Mouse (Mus musculus) CH12.LX (cell line): ENCODE measurements around the gene Phrf1.

Source experiments
- CTCF ChIP-seq, 2 experiments: IDR thresholded peaks in 1 of 2; conservative IDR thresholded peaks in 1 of 2; 2 replicates each; pipeline ENCODE4 v1.5.1; 2011 to 2012; ENCODE audit warnings: low read depth in 2 of 2, low read length in 2 of 2, improper control_type of control experiment in 1 of 2, inconsistent platforms in 1 of 2, mild to moderate bottlenecking in 1 of 2, moderate library complexity in 1 of 2
- EP300 ChIP-seq: IDR thresholded peaks from 2 replicates; pipeline ENCODE4 v1.6.1; 2011; ENCODE audit warnings: low read length, improper control_type of control experiment
- ETS1 ChIP-seq: conservative IDR thresholded peaks from 2 replicates; pipeline ENCODE4 v1.6.1; 2012; ENCODE audit warnings: low read depth, mild to moderate bottlenecking, inconsistent platforms, low read length, improper control_type of control experiment, moderate library complexity
- MAZ ChIP-seq: IDR thresholded peaks from 2 replicates; pipeline ENCODE4 v1.6.1; 2012; ENCODE audit warnings: low read depth, mild to moderate bottlenecking, inconsistent platforms, low read length, improper control_type of control experiment, moderate library complexity
- MEF2A ChIP-seq: IDR thresholded peaks from 2 replicates; pipeline ENCODE4 v1.6.1; 2014; ENCODE audit warnings: low read depth, mild to moderate bottlenecking, inconsistent platforms, low read length, improper control_type of control experiment, borderline replicate concordance
- MXI1 ChIP-seq: IDR thresholded peaks from 2 replicates; pipeline ENCODE4 v1.6.1; 2011; ENCODE audit warnings: mild to moderate bottlenecking, low read depth, low read length, improper control_type of control experiment
- SMC3 ChIP-seq: IDR thresholded peaks from 2 replicates; pipeline ENCODE4 v1.6.1; 2011; ENCODE audit warnings: low read depth, low read length, improper control_type of control experiment
- UBTF ChIP-seq: IDR thresholded peaks from 2 replicates; pipeline ENCODE4 v1.6.1; 2012; ENCODE audit warnings: low read depth, mild to moderate bottlenecking, inconsistent platforms, low read length, improper control_type of control experiment, moderate library complexity
- USF1 ChIP-seq: IDR thresholded peaks from 2 replicates; pipeline ENCODE4 v1.6.1; 2014; ENCODE audit warnings: low read depth, mild to moderate bottlenecking, inconsistent platforms, low read length, improper control_type of control experiment
- ZC3H11A ChIP-seq: IDR thresholded peaks from 2 replicates; pipeline ENCODE4 v1.6.1; 2012; ENCODE audit warnings: low read depth, mild to moderate bottlenecking, inconsistent platforms, low read length, improper control_type of control experiment
- ZKSCAN1 ChIP-seq: IDR thresholded peaks from 2 replicates; pipeline ENCODE4 v1.6.1; 2012; ENCODE audit warnings: low read depth, inconsistent platforms, low read length, improper control_type of control experiment, borderline replicate concordance
- ZMIZ1 ChIP-seq: IDR thresholded peaks from 2 replicates; pipeline ENCODE4 v1.6.1; 2012; ENCODE audit warnings: low read depth, mild to moderate bottlenecking, inconsistent platforms, low read length, improper control_type of control experiment
- ZNF384 ChIP-seq: IDR thresholded peaks from 2 replicates; pipeline ENCODE4 v1.6.1; 2012; ENCODE audit warnings: low read depth, low read length, improper control_type of control experiment, inconsistent platforms

- no peak for TF ChIP-seq ETS1
- no peak for TF ChIP-seq ZC3H11A
- no peak for TF ChIP-seq EP300
- TF ChIP-seq SMC3, result no peak
- TF ChIP-seq CTCF (conservative IDR thresholded peaks at IDR 0.05 in 1 of 2, IDR thresholded peaks at IDR 0.05 in 1 of 2; ENCODE audit: low read depth in 2 of 2, low read length in 2 of 2), result no peak
- TF ChIP-seq USF1, result no peak
- TF ChIP-seq MXI1, result no peak
- TF ChIP-seq ZMIZ1, result no peak
- no peak for TF ChIP-seq ZKSCAN1
- TF ChIP-seq UBTF, result no peak
- TF ChIP-seq MEF2A, result no peak
- TF ChIP-seq MAZ, result no peak
- TF ChIP-seq ZNF384, result no peak
Measured at GRCm38 (mm10) chr7:141213133-141213532, 15.5 kb upstream of the Phrf1 start.
